Mouse (Mus musculus) spleen, postnatal 10 days (tissue): Measurements from ENCODE around the gene Gm21987.

Source experiments
- DNase-seq, 2 experiments: peaks; one replicate each; pipeline ENCODE4 v3.0.0; 2021 to 2022; ENCODE audit warnings: low spot score in 2 of 2

The Gm21987 gene

GRCm38 (mm10) chr16:38392126-38392894 lies 45.5 kb downstream of the Gm21987 start:
- no peak for DNase-seq

DNA sequence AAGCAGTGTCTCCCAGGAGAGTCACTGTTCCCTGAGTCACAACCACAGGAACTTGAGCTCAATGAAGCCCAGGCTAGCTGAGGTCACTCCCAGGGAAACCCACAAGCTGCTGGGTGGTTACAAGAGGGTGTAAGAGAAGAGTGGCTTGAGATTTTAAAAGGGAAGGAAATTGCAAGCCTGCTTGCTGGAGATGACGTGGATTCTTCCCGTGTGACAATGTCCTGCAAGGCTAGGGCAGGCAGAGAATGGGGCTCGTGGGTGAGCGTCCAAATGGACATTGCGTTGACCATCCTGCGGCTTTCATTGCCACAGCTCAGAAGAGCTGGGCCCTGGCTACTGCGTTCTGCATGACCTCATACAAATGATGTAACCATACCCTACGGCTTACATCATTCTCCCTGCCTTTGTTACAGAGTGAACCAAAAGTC lies 47.4 kb downstream of the Gm21987 start:
- no peak for DNase-seq

GRCm38 (mm10) chr16:38395060-38395730 lies 48.4 kb downstream of the Gm21987 start:
- DNase-seq = no peak

DNA sequence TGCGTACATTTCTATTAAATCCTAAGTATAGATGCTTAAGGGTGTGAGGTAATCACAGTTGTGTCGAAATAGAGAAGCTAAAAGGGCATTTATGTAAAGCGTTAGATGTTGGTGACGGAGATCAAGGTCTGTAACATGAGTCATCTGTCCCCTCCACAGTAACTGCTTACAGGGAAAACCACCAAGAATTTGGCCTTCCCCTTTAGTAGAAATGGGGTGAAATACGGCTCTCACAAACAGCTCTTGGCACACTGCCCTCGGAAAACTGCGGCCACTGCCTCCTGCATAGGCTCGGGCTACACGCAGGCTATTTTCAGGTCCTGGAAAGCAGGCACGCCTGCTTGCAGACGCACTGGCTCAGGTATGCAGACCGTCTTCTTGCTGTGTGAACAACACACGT lies 49.3 kb downstream of the Gm21987 start:
- DNase-seq = peak in 1 of 2 experiments; percentile 35

DNA sequence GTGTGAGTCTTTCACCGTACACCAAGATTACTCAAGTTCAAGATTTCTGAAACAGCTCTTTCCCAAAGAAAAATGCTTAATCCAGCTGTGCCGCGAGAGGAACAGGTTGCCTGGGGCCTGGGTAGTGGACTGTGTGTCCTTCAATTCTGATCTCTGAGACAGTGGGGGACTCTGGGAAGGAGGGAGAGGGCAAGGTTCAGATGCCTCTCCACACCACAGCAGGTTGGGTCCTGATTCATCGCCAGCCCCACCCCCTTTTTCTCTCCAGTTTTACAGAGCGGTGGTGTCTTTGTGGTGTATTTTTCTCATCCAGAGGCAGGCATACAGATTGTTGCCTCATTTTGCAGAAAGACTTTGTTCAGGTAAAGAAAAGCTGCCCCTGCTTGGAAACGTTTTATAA lies 51.4 kb downstream of the Gm21987 start:
- DNase-seq = no peak

DNA sequence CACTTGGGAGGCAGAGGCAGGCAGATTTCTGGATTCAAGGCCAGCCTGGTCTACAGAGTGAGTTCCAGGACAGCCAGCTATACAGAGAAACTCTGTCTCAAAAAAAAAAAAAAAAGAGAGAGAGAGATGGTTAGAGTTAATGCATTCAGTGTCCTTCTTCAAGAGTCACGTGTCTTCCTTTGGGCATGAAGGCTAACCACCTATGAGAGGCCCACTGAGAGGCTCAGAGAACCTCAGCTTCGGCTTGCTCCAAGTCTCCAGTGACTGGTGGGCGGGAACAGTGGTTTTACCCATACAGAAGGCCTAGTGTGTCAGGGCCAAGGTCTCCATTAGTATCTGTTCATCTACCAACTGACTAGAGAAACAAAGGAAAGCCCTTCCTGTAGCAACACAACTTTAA lies 52.2 kb downstream of the Gm21987 start:
- no peak for DNase-seq

- peak; percentile 22 to 56 for DNase-seq
Observed at GRCm38 (mm10) chr16:38399531-38400231, 52.8 kb downstream of the Gm21987 start.

DNA sequence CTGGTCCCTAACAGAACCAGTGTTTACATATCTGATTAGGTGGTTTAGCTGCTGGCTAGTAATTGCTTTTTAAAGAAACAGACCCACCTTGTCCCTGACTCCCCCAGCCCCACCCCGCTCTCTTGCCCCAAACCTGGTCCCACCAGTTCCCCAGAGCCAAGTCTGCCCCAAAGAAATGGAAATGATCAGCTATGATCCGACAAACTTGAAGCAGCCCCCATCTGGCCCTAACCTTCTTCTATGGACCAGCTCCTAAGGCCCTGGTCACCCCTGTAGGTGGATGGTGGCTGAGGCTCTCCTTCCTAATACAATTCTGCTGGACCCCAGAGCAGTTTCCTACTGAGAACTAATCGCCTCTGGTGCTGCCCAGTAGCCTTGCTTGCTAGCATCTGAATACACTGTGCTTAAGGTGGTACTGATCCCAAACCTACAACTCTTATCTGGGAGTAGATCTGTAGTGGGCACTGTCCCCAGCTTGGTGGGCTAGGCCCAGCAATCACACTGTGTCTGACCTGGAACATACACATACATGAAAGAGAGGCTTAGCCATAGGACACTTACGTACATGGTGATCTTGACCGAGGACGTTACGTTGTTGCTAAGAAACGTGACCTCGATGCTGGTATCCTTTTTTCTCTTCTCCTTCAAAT lies 53.6 kb downstream of the Gm21987 start:
- DNase-seq = no peak

DNA sequence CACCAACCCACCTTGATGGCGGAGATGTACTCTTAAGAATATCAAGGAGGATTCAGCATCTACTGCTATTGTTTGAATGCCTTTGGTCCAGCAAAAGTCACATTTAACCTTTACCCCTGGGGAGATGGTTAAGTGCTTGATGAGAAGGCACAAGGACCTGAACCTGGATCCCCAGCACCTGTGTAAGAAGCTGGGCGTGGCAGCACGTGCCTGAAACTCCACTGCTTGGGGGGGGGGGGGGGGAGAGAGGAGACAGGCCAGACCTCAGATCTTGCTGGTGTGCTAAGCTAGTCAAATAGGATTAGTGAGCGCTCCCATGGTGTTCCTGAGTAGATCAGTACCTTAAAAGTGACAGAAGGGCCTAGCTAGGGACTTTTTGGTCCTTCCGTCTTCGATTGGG lies 54.6 kb downstream of the Gm21987 start:
- DNase-seq = no peak

DNA sequence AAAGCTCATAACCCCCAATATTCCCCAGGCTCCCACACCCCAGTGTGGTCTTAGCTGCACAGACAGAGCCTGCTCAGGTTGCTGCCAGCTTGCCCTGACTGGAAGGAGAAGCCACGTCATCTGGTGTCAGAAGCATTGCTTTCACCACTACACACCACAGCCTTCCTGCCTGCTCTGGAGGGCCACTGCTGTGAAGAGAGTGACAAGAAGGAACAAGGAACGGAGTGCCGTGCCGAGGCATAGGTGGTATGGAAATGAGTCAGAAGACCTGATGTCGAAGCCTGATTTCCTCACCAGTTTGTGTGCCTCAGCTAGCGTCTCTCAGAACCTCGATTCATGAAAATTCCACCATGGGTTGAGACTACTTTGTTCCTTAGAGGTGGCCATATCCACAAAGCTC lies 56.8 kb downstream of the Gm21987 start:
- peak in 1 of 2 experiments; percentile 37 for DNase-seq

DNA sequence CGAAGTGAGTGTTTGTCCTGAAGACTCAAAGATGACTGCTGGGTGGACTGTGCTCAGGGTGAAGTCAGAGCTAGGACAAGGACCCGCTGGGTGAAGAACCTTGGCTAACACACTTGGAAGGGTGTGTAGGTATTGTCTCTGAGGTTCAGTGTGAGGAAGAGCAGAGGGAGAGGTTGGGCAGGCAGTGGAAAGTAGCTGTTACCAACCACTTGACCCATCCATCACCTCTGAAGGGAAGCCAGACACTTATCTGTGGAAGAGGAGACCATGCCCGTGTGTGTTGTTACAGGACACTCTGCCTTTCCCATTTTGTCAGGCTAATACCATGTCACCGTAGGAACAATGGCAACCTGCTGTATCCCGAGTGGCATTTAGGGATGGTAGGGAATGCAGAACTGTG lies 59.5 kb downstream of the Gm21987 start:
- no peak for DNase-seq

DNA sequence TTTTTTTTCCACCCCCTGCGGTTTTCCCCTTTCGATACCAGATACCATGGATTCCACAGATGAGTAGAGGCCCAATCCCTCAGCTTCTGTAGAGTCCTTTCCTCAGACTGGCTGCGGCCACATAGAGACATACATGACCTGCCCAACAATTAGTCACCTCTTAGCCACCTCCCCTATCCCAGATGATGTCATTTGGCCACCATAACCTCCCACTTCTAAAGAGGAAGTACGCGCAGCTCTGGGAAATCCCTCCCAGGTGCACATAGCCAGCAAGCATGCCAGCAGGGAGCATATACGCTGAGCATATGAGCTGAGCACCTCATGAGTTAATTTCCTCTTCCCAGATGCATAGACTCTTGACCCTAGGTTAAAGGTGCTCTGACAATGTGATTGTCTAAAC lies 59.9 kb downstream of the Gm21987 start:
- DNase-seq = no peak

DNA sequence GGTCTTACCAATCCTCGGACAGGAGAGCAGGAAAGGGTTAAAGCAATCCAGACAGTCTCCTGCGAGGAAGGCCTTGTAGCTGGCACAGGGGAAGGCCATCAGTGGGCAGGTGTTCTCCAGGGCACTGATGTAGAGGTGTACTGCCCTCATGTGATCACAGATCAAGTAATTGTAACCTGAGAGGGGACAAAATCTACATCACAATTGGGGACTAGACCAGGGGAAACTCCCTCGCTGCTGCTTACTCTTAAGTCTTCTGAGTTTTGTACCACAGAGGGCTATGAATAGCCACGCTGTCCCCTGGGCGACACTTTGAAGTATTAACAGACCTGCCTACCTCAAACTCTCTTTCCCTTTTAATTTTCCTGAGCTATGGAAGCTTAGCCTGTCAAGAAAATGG lies 60.7 kb downstream of the Gm21987 start:
- DNase-seq = no peak

- no peak for DNase-seq
Observed at GRCm38 (mm10) chr16:38408416-38408815, 61.6 kb downstream of the Gm21987 start.
